Mouse (Mus musculus): ENCODE measurements around the gene Olfr522.

Gene Olfr522

DNA sequence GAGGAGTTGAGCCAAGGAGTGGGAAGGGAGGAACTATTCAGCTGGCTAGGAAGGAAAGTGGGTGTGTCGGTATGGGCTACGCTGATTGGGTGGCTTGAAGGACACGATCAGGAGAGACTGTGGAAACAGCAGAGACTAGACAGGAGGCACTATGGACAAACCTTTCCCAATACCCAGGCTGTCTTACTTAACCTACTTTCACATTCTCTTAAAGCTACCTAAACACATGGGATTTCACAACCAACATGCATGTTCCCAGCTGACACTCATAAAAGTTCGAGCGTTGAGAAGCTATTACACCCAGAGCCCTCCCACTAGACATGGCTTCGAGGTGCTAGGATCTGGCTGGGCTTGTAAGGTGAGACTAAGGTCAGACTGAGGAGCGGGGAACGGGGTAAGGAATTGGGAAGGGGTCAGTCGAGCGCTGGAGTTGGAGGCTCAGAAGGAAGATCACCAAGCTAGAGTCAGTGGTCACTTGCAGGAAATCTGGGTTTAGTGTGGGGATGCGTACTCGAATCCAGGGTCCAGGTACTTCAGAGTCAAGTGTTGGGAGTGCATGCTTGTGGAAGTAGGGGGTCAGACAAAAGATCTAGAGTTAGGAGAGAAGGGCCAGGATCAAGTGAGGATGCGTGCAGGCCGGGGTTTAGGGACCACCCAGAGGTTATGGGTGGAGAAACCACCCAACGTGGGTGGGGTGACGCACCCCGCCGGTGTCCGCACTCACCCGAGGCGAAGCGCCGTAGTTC lies 48.8 kb downstream of the Olfr522 start, which contains the start of gene Paox:
Gene Paox (plus strand): TSS at position 217 of the 746 bp plus-strand sequence.
- no peak for DNase-seq (ENCODE audit: low read depth)

GRCm38 (mm10) chr7:140111943-140112342 lies 52.6 kb downstream of the Olfr522 start:
- no peak for DNase-seq (ENCODE audit: low read depth)

All from c-Kit-positive CD71-positive TER-119-negative erythroid progenitor cells, embryonic 14.5 days (primary cell).